Mouse (Mus musculus) heart, postnatal 0 days (tissue): ENCODE measurements around the gene Xylt1. TPM values are rescaled to one million over a fixed set of nuclear protein-coding genes. Genes with fewer than 3 reads are reported as not detected.

Source experiments
- ATAC-seq: fragments of 200-750 bp; cut with Nextera tagmentation; 2 replicates; pipeline ENCODE4 v1.8.0; 2017; ENCODE audit warnings: low read depth, moderate number of reproducible peaks, moderate library complexity; ENCODE audit not compliant: insufficient read depth
- DNase-seq: peaks from one replicate; pipeline ENCODE4 v3.0.0-alpha.2; 2016; ENCODE audit warnings: low spot score
- H3K27ac ChIP-seq: fragments of 300-500 bp; sonication (generic); 2 replicates; pipeline ENCODE4 v1.5.1; 2014; ENCODE audit warnings: low read depth, mild to moderate bottlenecking
- H3K27me3 ChIP-seq: fragments of 300-500 bp; sonication (generic); 2 replicates; pipeline ENCODE4 v1.6.1; 2014; ENCODE audit warnings: low read length, mixed read lengths; ENCODE audit not compliant: control insufficient read depth, insufficient read depth
- H3K36me3 ChIP-seq: fragments of 300-500 bp; sonication (generic); replicated peaks from 2 replicates; pipeline ENCODE4 v1.6.1; 2014; ENCODE audit warnings: low read length, mixed read lengths; ENCODE audit not compliant: control insufficient read depth, insufficient read depth
- H3K4me1 ChIP-seq: fragments of 300-500 bp; sonication (generic); 2 replicates; pipeline ENCODE4 v1.6.1; 2014; ENCODE audit warnings: antibody characterized with exemption; ENCODE audit not compliant: control insufficient read depth, insufficient read depth
- H3K4me2 ChIP-seq: fragments of 300-500 bp; sonication (generic); 2 replicates; pipeline ENCODE4 v1.6.1; 2014; ENCODE audit warnings: low read depth, mild to moderate bottlenecking, low read length, moderate library complexity
- H3K4me3 ChIP-seq: fragments of 300-500 bp; sonication (generic); 2 replicates; pipeline ENCODE4 v1.5.1; 2014; ENCODE audit warnings: low read depth, low read length
- H3K9ac ChIP-seq: fragments of 300-500 bp; sonication (generic); replicated peaks from 2 replicates; pipeline ENCODE4 v1.6.1; 2014; ENCODE audit warnings: low read depth, low read length, mixed read lengths
- H3K9me3 ChIP-seq: fragments of 300-500 bp; sonication (generic); replicated peaks from 2 replicates; pipeline ENCODE4 v1.6.1; 2016; ENCODE audit warnings: low read length; ENCODE audit not compliant: control insufficient read depth
- CTCF ChIP-seq: IDR thresholded peaks from 2 replicates; pipeline ENCODE4 v1.5.1; 2016; ENCODE audit warnings: antibody characterized with exemption, control low read depth, low read depth
- EP300 ChIP-seq: IDR thresholded peaks from 2 replicates; pipeline ENCODE4 v1.6.1; 2016; ENCODE audit warnings: antibody characterized with exemption, low read depth
- WGBS: fragments of 180-500 bp; shearing (Covaris S2); extraction: QIAGEN DNeasy Blood & Tissue Kit; methylation state at CpG from one replicate; pipeline ENCODE4 v1.1.7; 2014; 5-methylcytosine and 5-hydroxymethylcytosine counted together
- polyA plus RNA-seq: library from polyadenylated mRNA; unstranded; fragments of >200 nt; fragmentation: Nextera tagmentation; extraction: Ambion mirVana; gene quantifications from 2 replicates; pipeline ENCODE4 v1.2.1, GENCODE M21; 2015
- total RNA-seq: library from RNA; depleted of rRNA; stranded (reverse); fragments of >200 nt; gene quantifications from 2 replicates; pipeline ENCODE4 v1.2.3, GENCODE M21; 2014; ENCODE audit warnings: low replicate concordance

The Xylt1 gene
- total and polyA plus RNA-seq, 2 experiments from 2014 or later = 0.36 to 8.9 TPM

DNA sequence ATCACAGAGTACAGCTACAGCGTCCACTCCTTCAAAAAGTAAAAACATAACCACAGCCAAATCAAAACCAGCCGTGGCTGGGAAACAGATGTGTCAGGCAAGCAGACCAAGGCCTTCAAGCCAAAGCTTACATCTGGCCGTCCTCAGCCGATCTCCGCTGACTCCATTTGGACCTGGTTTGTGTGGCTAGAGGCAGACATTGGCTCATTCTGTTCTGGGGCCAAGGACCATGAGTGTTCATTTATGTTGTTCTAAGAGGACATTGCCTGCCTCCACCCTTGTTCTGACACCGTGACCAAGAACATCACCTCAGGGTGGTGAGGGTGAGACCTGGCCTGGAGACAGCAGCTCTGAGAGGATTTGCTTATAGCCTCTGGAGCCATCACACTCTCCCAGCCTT, 113.4 kb downstream of the Xylt1 start:
- 84% methylated on average over 6 of the region's 6 CpGs for WGBS
- Histone ChIP-seq H3K4me2 (no peak overlapping the region), H3K27me3 (no peaks in the 10 kb centered on the region), H3K36me3 (no peaks in the 10 kb centered on the region), H3K4me1 (peaks cover 8% of the 10 kb centered on the region; the same call in 1 of the 2 replicates), H3K9me3 (no peaks in the 10 kb centered on the region), H3K4me3 (no peak overlapping the region), H3K9ac (no peak overlapping the region), H3K27ac (no peak overlapping the region)
- no peak for TF ChIP-seq EP300
- no peak for TF ChIP-seq CTCF
- DNase-seq (no peak), ATAC-seq (no peak)

GRCm38 (mm10) chr7:117494618-117495310, 114.0 kb downstream of the Xylt1 start:
- WGBS = 85% methylated on average over 8 of the region's 8 CpGs
- Histone ChIP-seq H3K9me3 (no peaks in the 10 kb centered on the region), H3K4me3 (no peak overlapping the region), H3K36me3 (no peaks in the 10 kb centered on the region), H3K4me1 (peaks cover 8% of the 10 kb centered on the region; the same call in 1 of the 2 replicates), H3K4me2 (no peak overlapping the region), H3K27ac (no peak overlapping the region), H3K9ac (no peak overlapping the region), H3K27me3 (no peaks in the 10 kb centered on the region)
- no peak for DNase-seq
- TF ChIP-seq EP300 (no peak), CTCF (no peak)
- no peak for ATAC-seq

GRCm38 (mm10) chr7:117495751-117496150, 115.0 kb downstream of the Xylt1 start:
- Histone ChIP-seq H3K4me2 (no peak overlapping the region), H3K36me3 (no peaks in the 10 kb centered on the region), H3K9me3 (no peaks in the 10 kb centered on the region), H3K4me1 (peaks cover 5% of the 10 kb centered on the region; the same call in 1 of the 2 replicates), H3K4me3 (no peak overlapping the region), H3K9ac (no peak overlapping the region), H3K27ac (no peak overlapping the region), H3K27me3 (no peaks in the 10 kb centered on the region)
- ATAC-seq = no peak
- DNase-seq = no peak
- WGBS = 69% methylated on average over 8 of the region's 8 CpGs
- TF ChIP-seq CTCF (no peak), EP300 (no peak)

DNA sequence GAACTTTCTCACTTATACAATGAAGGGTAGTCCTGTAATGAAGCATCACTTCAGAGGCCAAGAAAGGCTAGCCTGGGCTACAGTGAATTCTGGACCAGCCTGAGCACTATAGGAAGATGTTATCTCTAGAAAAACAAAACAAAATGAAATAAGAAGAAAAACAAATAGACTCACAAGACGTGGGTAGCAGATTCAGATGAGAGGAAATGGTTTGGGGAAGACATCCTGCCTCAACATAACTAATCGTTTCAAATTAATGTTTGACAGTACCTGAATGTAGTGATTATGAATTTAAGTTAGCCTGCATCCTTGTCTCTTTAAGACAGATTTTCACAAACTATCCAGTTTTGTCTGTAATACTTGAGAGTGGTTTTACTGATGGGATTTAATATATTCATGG, 117.4 kb downstream of the Xylt1 start:
- H3K36me3 ChIP-seq = no peaks in the 10 kb centered on the region
- H3K27ac ChIP-seq = no peak overlapping the region
- H3K4me2 ChIP-seq = no peak overlapping the region
- H3K4me1 ChIP-seq = no peaks in the 10 kb centered on the region
- H3K9ac ChIP-seq = no peak overlapping the region
- no peak for ATAC-seq
- no peak for DNase-seq
- peaks cover 7% of the 10 kb centered on the region for H3K9me3 ChIP-seq
- no peaks in the 10 kb centered on the region for H3K27me3 ChIP-seq
- H3K4me3 ChIP-seq = no peak overlapping the region
- TF ChIP-seq CTCF (no peak), EP300 (no peak)
- 56% methylated on average over 2 of the region's 2 CpGs for WGBS

- Histone ChIP-seq H3K36me3 (no peaks in the 10 kb centered on the region), H3K4me1 (no peaks in the 10 kb centered on the region), H3K9me3 (peaks cover 7% of the 10 kb centered on the region), H3K4me2 (no peak overlapping the region), H3K27me3 (no peaks in the 10 kb centered on the region), H3K9ac (no peak overlapping the region), H3K27ac (no peak overlapping the region), H3K4me3 (no peak overlapping the region)
- TF ChIP-seq EP300 (no peak), CTCF (no peak)
- DNase-seq (no peak), ATAC-seq (no peak)
- 78% methylated on average over 15 of the region's 15 CpGs for WGBS
Observed at GRCm38 (mm10) chr7:117501355-117502181, 120.8 kb downstream of the Xylt1 start.
